21 mouse cellular contexts compared by ENCODE assay signal in genomic region chr14:97983251-97983650, GRCm38 (mm10).
A peak's percentile ranks its signal among the peaks of the same experiment; 100 is the strongest.
DNase-seq lines count a peak whose midpoint lies in the region; ATAC-seq and TF ChIP-seq lines count a peak whose summit lies in the region.
"Had no signal": no experiment of that assay in that cellular context is flagged by ENCODE, and none has a peak within 500 bp of the region (broad histone marks: within the 10 kb centered on the region; RNA-seq: fewer than 3 reads in every experiment).

No protein-coding gene starts in this region.

- TF ChIP-seq EP300 in lung, postnatal 0 days (IDR thresholded peaks at IDR 0.05) = no peak

- no peak overlapping the region for H3K27ac ChIP-seq in lung, postnatal 0 days (ENCODE audit: low read length)
- no peak overlapping the region for H3K27ac ChIP-seq in forebrain, embryonic 16.5 days (ENCODE audit: low read length)
- H3K27ac ChIP-seq: embryonic facial prominence, embryonic 13.5 days; hindbrain, embryonic 10.5 days; hindbrain, embryonic 15.5 days; limb, embryonic 13.5 days; midbrain, embryonic 12.5 days; neural tube, embryonic 13.5 days had no signal

- no peak for TF ChIP-seq CTCF in lung, adult 2 months (IDR thresholded peaks at IDR 0.05; ENCODE audit: insufficient read depth, low read length)
- TF ChIP-seq CTCF in lung, postnatal 0 days (IDR thresholded peaks at IDR 0.05) = no peak

- H3K27me3 ChIP-seq in lung, postnatal 0 days (replicated peaks; ENCODE audit: insufficient read depth, low read length) = no peaks in the 10 kb centered on the region
- H3K27me3 ChIP-seq in forebrain, embryonic 16.5 days (replicated peaks; ENCODE audit: control insufficient read depth, insufficient read depth, low read length) = no peaks in the 10 kb centered on the region
- H3K27me3 ChIP-seq: embryonic facial prominence, embryonic 13.5 days; hindbrain, embryonic 15.5 days; limb, embryonic 13.5 days; midbrain, embryonic 12.5 days; neural tube, embryonic 13.5 days had no signal

- no peak overlapping the region for H3K4me2 ChIP-seq in lung, postnatal 0 days (replicated peaks; ENCODE audit: low read depth, low read length)
- no peak overlapping the region for H3K4me2 ChIP-seq in forebrain, embryonic 16.5 days (ENCODE audit: low read length)
- H3K4me2 ChIP-seq: embryonic facial prominence, embryonic 13.5 days; hindbrain, embryonic 15.5 days; limb, embryonic 13.5 days; liver, embryonic 11.5 days; midbrain, embryonic 12.5 days; neural tube, embryonic 13.5 days had no signal

- no peak overlapping the region for H3K4me3 ChIP-seq in lung, adult 2 months (replicated peaks; ENCODE audit: extremely low read depth, low read depth, low read length)
- H3K4me3 ChIP-seq in lung, postnatal 0 days (ENCODE audit: low read depth, low read length) = no peak overlapping the region
- H3K4me3 ChIP-seq in forebrain, embryonic 16.5 days (replicated peaks; ENCODE audit: low read length) = no peak overlapping the region
- H3K4me3 ChIP-seq: embryonic facial prominence, embryonic 13.5 days; hindbrain, embryonic 10.5 days; hindbrain, embryonic 15.5 days; limb, embryonic 13.5 days; midbrain, embryonic 12.5 days; neural tube, embryonic 13.5 days had no signal

- H3K36me3 ChIP-seq in lung, postnatal 0 days (ENCODE audit: insufficient read depth, low read length) = no peaks in the 10 kb centered on the region
- H3K36me3 ChIP-seq in forebrain, embryonic 16.5 days (ENCODE audit: control insufficient read depth, insufficient read depth) = no peaks in the 10 kb centered on the region
- H3K36me3 ChIP-seq: embryonic facial prominence, embryonic 13.5 days; hindbrain, embryonic 10.5 days; hindbrain, embryonic 15.5 days; limb, embryonic 13.5 days; midbrain, embryonic 12.5 days; neural tube, embryonic 13.5 days had no signal

- H3K9me3 ChIP-seq in lung, postnatal 0 days (ENCODE audit: low read length) = no peaks in the 10 kb centered on the region
- no peaks in the 10 kb centered on the region for H3K9me3 ChIP-seq in forebrain, embryonic 16.5 days (ENCODE audit: control insufficient read depth, low read length)
- H3K9me3 ChIP-seq: embryonic facial prominence, embryonic 13.5 days; hindbrain, embryonic 10.5 days; hindbrain, embryonic 15.5 days; limb, embryonic 13.5 days; midbrain, embryonic 12.5 days; neural tube, embryonic 13.5 days had no signal

- no peak overlapping the region for H3K9ac ChIP-seq in lung, postnatal 0 days (replicated peaks; ENCODE audit: low read depth)
- H3K9ac ChIP-seq in forebrain, embryonic 16.5 days (replicated peaks; ENCODE audit: low read depth, low read length) = no peak overlapping the region
- H3K9ac ChIP-seq: embryonic facial prominence, embryonic 13.5 days; hindbrain, embryonic 15.5 days; limb, embryonic 13.5 days; midbrain, embryonic 12.5 days; neural tube, embryonic 13.5 days had no signal

- ATAC-seq in lung, postnatal 0 days = no peak; the same call in 1 of the 2 replicates
- no peak for ATAC-seq in forebrain, embryonic 16.5 days
- ATAC-seq: inflammation-experienced regulatory T-cells, adult 6 months had no signal

- no peak for TF ChIP-seq POLR2A in lung, adult 2 months (IDR thresholded peaks at IDR 0.05; ENCODE audit: borderline replicate concordance, extremely low read depth, low read depth, low read length)

- peak; percentile 17 to 52 for DNase-seq in lung, adult 18-20 months
- no peak for DNase-seq in lung, adult 2 months
- DNase-seq in lung, postnatal 0 days (ENCODE audit: low spot score) = peak; percentile 13
- DNase-seq in lung, postnatal 4 days = peak; percentile 8 to 46
- no peak for DNase-seq in adrenal gland, postnatal 14 days
- DNase-seq: adrenal gland, adult 8-10 months; B cell, adult 2 months; cerebellum, adult 9-11 months; gastrocnemius, postnatal 10 days; heart, postnatal 14 days; kidney, adult 11 months; kidney, postnatal 36 days had no signal

- 33% methylated on average over 3 of the region's 3 CpGs for WGBS in lung, adult 2 months
- WGBS in lung, postnatal 0 days = 32% methylated on average over 3 of the region's 3 CpGs
- 76% methylated on average over 3 of the region's 3 CpGs for WGBS in forebrain, embryonic 16.5 days

- no peaks in the 10 kb centered on the region; the same call in 1 of the 2 replicates for H3K4me1 ChIP-seq in lung, adult 2 months (ENCODE audit: control insufficient read depth, insufficient read depth, low read length)
- H3K4me1 ChIP-seq in lung, postnatal 0 days (ENCODE audit: insufficient read depth, low read depth, low read length) = no peaks in the 10 kb centered on the region
- H3K4me1 ChIP-seq in forebrain, embryonic 16.5 days (replicated peaks; ENCODE audit: control insufficient read depth, insufficient read depth, low read length) = no peaks in the 10 kb centered on the region
- H3K4me1 ChIP-seq: embryonic facial prominence, embryonic 13.5 days; hindbrain, embryonic 15.5 days; midbrain, embryonic 12.5 days had no signal

Comparison
In these comparisons a context has a peak if more than half of its experiments do, and no peak if none do; other contexts are left out.
1. DNase-seq: peak in lung, adult 18-20 months (2 of 2), lung, postnatal 0 days (single experiment) and lung, postnatal 4 days (2 of 2); none in lung, adult 2 months (single experiment) and adrenal gland, postnatal 14 days (single experiment).